Mouse (Mus musculus): ENCODE measurements around the gene Xpo4.

Gene Xpo4

GRCm38 (mm10) chr14:57571155-57572133 is 93.8 kb downstream of the Xpo4 start, which contains the start of gene Eef1akmt1:
Eef1akmt1 (minus strand) TSS chr14:57571612.
- CTCF ChIA-PET: interaction anchor here in 2 of 4 experiments (0.5 to 1.4 kb wide), 3 partner anchors 23 to 42 kb away, joined by 3 to 4 read pairs (median 3); no protein-coding TSS in a partner anchor
- POLR2A ChIA-PET: interaction anchor here in 2 of 4 experiments (0.7 to 2.6 kb wide), 19 partner anchors 10 to 195 kb away, joined by 3 to 9 read pairs (median 4); partner anchors contain the start of genes Cryl1 (in 1 of the 2), Ift88 (in 1 of the 2) and Xpo4 (in 1 of the 2)

GRCm38 (mm10) chr14:57565626-57566025 is 99.6 kb downstream of the Xpo4 start:
- ChIA-PET POLR2A (interaction anchor here in 3 of 4 experiments (0.7 to 1.3 kb wide), 4 partner anchors 13 to 179 kb away, joined by 3 to 4 read pairs (median 3); no protein-coding TSS in a partner anchor), CTCF (no interaction called here)

- ChIA-PET CTCF (no interaction called here), POLR2A (interaction anchor here in 1 of 4 experiments (0.7 kb wide), 1 partner anchor 12 kb away, joined by 4 read pairs; no protein-coding TSS in a partner anchor)
These were observed 108.3 kb downstream of the Xpo4 start for GRCm38 (mm10) chr14:57556922-57557321.

- ChIA-PET CTCF (interaction anchor here in 2 of 4 experiments (0.7 kb wide), 2 partner anchors 10 to 171 kb away, joined by 3 to 9 read pairs; no protein-coding TSS in a partner anchor), POLR2A (interaction anchor here in 2 of 4 experiments (0.5 to 2.7 kb wide), 13 partner anchors 9 to 71 kb away, joined by 3 to 20 read pairs (median 5); partner anchors contain the start of gene Eef1akmt1 (in 1 of the 2))
These were observed 109.7 kb downstream of the Xpo4 start for GRCm38 (mm10) chr14:57555471-57556070.

GRCm38 (mm10) chr14:57554434-57554833 is 110.8 kb downstream of the Xpo4 start:
- POLR2A ChIA-PET: interaction anchor here in 3 of 4 experiments (1.0 to 2.7 kb wide), 10 partner anchors 8 to 72 kb away, joined by 3 to 20 read pairs (median 4); partner anchors contain the start of gene Eef1akmt1 (in 1 of the 3)
- CTCF ChIA-PET: interaction anchor here in 2 of 4 experiments (0.5 to 1.3 kb wide), 2 partner anchors 21 kb away, joined by 3 to 4 read pairs; no protein-coding TSS in a partner anchor

- POLR2A ChIA-PET: interaction anchor here in 1 of 4 experiments (1.0 to 1.6 kb wide), 2 partner anchors 13 to 16 kb away, joined by 3 to 7 read pairs; no protein-coding TSS in a partner anchor
These were observed 112.3 kb downstream of the Xpo4 start for GRCm38 (mm10) chr14:57552945-57553344.

GRCm38 (mm10) chr14:57547062-57547461 is 118.2 kb downstream of the Xpo4 start:
- ChIA-PET CTCF (interaction anchor here in 2 of 4 experiments (0.6 to 1.1 kb wide), 2 partner anchors 13 to 15 kb away, joined by 4 to 5 read pairs; no protein-coding TSS in a partner anchor), POLR2A (interaction anchor here in 2 of 4 experiments (0.8 to 2.7 kb wide), 12 partner anchors 8 to 101 kb away, joined by 3 to 20 read pairs (median 4); partner anchors contain the start of gene Eef1akmt1 (in 1 of the 2))

More at GRCm38 (mm10) chr14:57552945-57553344, 112.3 kb downstream of the Xpo4 start:
- CTCF ChIA-PET: interaction anchor here in 1 of 4 experiments (1.5 kb wide), 1 partner anchor 20 kb away, joined by 3 read pairs; no protein-coding TSS in a partner anchor

- POLR2A ChIA-PET: interaction anchor here in 2 of 4 experiments (0.8 to 2.7 kb wide), 13 partner anchors 9 to 102 kb away, joined by 3 to 20 read pairs (median 4); partner anchors contain the start of gene Eef1akmt1 (in 1 of the 2)
- CTCF ChIA-PET: interaction anchor here in 2 of 4 experiments (0.6 to 1.1 kb wide), 2 partner anchors 13 to 15 kb away, joined by 4 to 5 read pairs; no protein-coding TSS in a partner anchor
These were observed 118.6 kb downstream of the Xpo4 start for GRCm38 (mm10) chr14:57546557-57547021.

GRCm38 (mm10) chr14:57546131-57546530 is 119.1 kb downstream of the Xpo4 start:
- ChIA-PET POLR2A (interaction anchor here in 2 of 4 experiments (0.8 to 2.7 kb wide), 17 partner anchors 9 to 186 kb away, joined by 3 to 20 read pairs (median 4); partner anchors contain the start of gene Eef1akmt1 (in 1 of the 2)), CTCF (interaction anchor here in 2 of 4 experiments (1.1 to 1.2 kb wide), 2 partner anchors 12 to 13 kb away, joined by 4 to 5 read pairs; no protein-coding TSS in a partner anchor)

- CTCF ChIA-PET: interaction anchor here in 3 of 4 experiments (0.5 to 1.2 kb wide), 4 partner anchors 10 to 21 kb away, joined by 3 to 9 read pairs (median 4); no protein-coding TSS in a partner anchor
- POLR2A ChIA-PET: interaction anchor here in 2 of 4 experiments (0.6 to 2.7 kb wide), 13 partner anchors 8 to 187 kb away, joined by 3 to 20 read pairs (median 4); partner anchors contain the start of gene Eef1akmt1 (in 1 of the 2)
These were observed 119.7 kb downstream of the Xpo4 start for GRCm38 (mm10) chr14:57545526-57545925.

GRCm38 (mm10) chr14:57543420-57544039 is 121.7 kb downstream of the Xpo4 start:
- CTCF ChIA-PET: interaction anchor here in 1 of 4 experiments (1.3 kb wide), 1 partner anchor 10 kb away, joined by 3 read pairs; no protein-coding TSS in a partner anchor
- POLR2A ChIA-PET: interaction anchor here in 1 of 4 experiments (1.7 to 2.6 kb wide), 2 partner anchors 15 to 108 kb away, joined by 3 to 18 read pairs; no protein-coding TSS in a partner anchor

- CTCF ChIA-PET: interaction anchor here in 3 of 4 experiments (0.6 to 1.8 kb wide), 4 partner anchors 9 to 63 kb away, joined by 3 to 4 read pairs (median 3); no protein-coding TSS in a partner anchor
These were observed 123.0 kb downstream of the Xpo4 start for GRCm38 (mm10) chr14:57542231-57542630.

GRCm38 (mm10) chr14:57540683-57541082 is 124.5 kb downstream of the Xpo4 start:
- CTCF ChIA-PET: no interaction called here
- POLR2A ChIA-PET: interaction anchor here in 3 of 4 experiments (0.6 to 2.5 kb wide), 4 partner anchors 11 to 1923 kb away, joined by 4 to 9 read pairs (median 6); partner anchors contain the start of gene Rec8 (in 1 of the 3)

More at GRCm38 (mm10) chr14:57542231-57542630, 123.0 kb downstream of the Xpo4 start:
- POLR2A ChIA-PET: interaction anchor here (0.9 to 1.9 kb wide), 8 partner anchors 9 to 110 kb away, joined by 3 to 5 read pairs (median 4); no protein-coding TSS in a partner anchor

- POLR2A ChIA-PET: interaction anchor here in 2 of 4 experiments (0.7 to 4.0 kb wide), 15 partner anchors 8 to 110 kb away, joined by 3 to 18 read pairs (median 5); no protein-coding TSS in a partner anchor
- CTCF ChIA-PET: interaction anchor here in 1 of 4 experiments (0.6 kb wide), 1 partner anchor 17 kb away, joined by 3 read pairs; no protein-coding TSS in a partner anchor
These were observed 127.8 kb downstream of the Xpo4 start for GRCm38 (mm10) chr14:57537261-57538015.

- POLR2A ChIA-PET: interaction anchor here in 2 of 4 experiments (0.8 to 4.0 kb wide), 11 partner anchors 7 to 109 kb away, joined by 3 to 18 read pairs (median 5); no protein-coding TSS in a partner anchor
- CTCF ChIA-PET: interaction anchor here in 2 of 4 experiments (0.6 kb wide), 3 partner anchors 17 to 178 kb away, joined by 3 to 13 read pairs (median 4); no protein-coding TSS in a partner anchor
These were observed 128.4 kb downstream of the Xpo4 start for GRCm38 (mm10) chr14:57536820-57537219.

Data from embryonic stem cell, embryonic (primary cell).